In genomic region chr7:132638446-132639087, GRCm38 (mm10) we compare ENCODE assay signal across 9 mouse cellular contexts. TPM values are rescaled to one million over a fixed set of nuclear protein-coding genes. Genes with fewer than 3 reads are reported as not detected.
A peak's percentile ranks its signal among the peaks of the same experiment; 100 is the strongest.
DNase-seq lines count a peak whose midpoint lies in the region; ATAC-seq lines count a peak whose summit lies in the region.
"Had no signal": no experiment of that assay in that cellular context is flagged by ENCODE, and none has a peak within 500 bp of the region (broad histone marks: within the 10 kb centered on the region; RNA-seq: fewer than 3 reads in every experiment).

No protein-coding gene starts in this region.

- 61% methylated on average over 12 of the region's 12 CpGs for WGBS in heart, embryonic 10.5 days
- WGBS in heart, embryonic 16.5 days: 56% methylated on average over 12 of the region's 12 CpGs

- no peak overlapping the region for H3K27ac ChIP-seq in heart, embryonic 10.5 days
- no peak overlapping the region for H3K27ac ChIP-seq in heart, embryonic 16.5 days (ENCODE audit: low read length)

- ATAC-seq in heart, embryonic 16.5 days (replicated peaks; ENCODE audit: extremely low read depth, insufficient read depth, low FRiP score): peak; percentile 79

- 0 out of 2 replicates have a peak, but pooled peaks cover 4% of the 10 kb centered on the region for H3K4me1 ChIP-seq in heart, embryonic 10.5 days
- H3K4me1 ChIP-seq in heart, embryonic 16.5 days (ENCODE audit: control insufficient read depth, insufficient read depth, low read length): no peaks in the 10 kb centered on the region

- H3K4me3 ChIP-seq in heart, embryonic 10.5 days: no peak overlapping the region
- H3K4me3 ChIP-seq in heart, embryonic 16.5 days (ENCODE audit: low read length): no peak overlapping the region

- no peaks in the 10 kb centered on the region for H3K36me3 ChIP-seq in heart, embryonic 10.5 days
- no peaks in the 10 kb centered on the region for H3K36me3 ChIP-seq in heart, embryonic 16.5 days (ENCODE audit: control insufficient read depth, insufficient read depth)

- H3K9me3 ChIP-seq in heart, embryonic 10.5 days: no peaks in the 10 kb centered on the region
- no peaks in the 10 kb centered on the region for H3K9me3 ChIP-seq in heart, embryonic 16.5 days (replicated peaks; ENCODE audit: control insufficient read depth, low read length)

- DNase-seq in heart, adult 18-20 months: peak; percentile 47 to 72
- no peak for DNase-seq in heart, embryonic 10.5 days (ENCODE audit: low spot score)
- DNase-seq in MEL-GATA-1-ER (ENCODE audit: extremely low read depth, low read depth): peak; percentile 48
- peak; percentile 79 to 91 for DNase-seq in cerebellum, postnatal 10 days
- DNase-seq in kidney, postnatal 25 days: peak; percentile 53 to 68
- peak; percentile 73 for DNase-seq in mesoderm, embryonic 11.5 days (ENCODE audit: low read depth, low spot score)
- peak; percentile 53 for DNase-seq in thymus, postnatal 14 days

- H3K27me3 ChIP-seq in heart, embryonic 10.5 days (ENCODE audit: insufficient read depth, poor library complexity, severe bottlenecking): peaks cover 21% of the 10 kb centered on the region
- H3K27me3 ChIP-seq in heart, embryonic 16.5 days (ENCODE audit: control insufficient read depth, insufficient read depth, low read length): no peaks in the 10 kb centered on the region

- no peak overlapping the region for H3K9ac ChIP-seq in heart, embryonic 16.5 days (ENCODE audit: low read length)

- H3K4me2 ChIP-seq in heart, embryonic 16.5 days (ENCODE audit: low read depth, low read length): no peak overlapping the region

RNA-seq across cellular contexts. Expression of gene Lhpp, which starts 28.1 kb away (rescaled TPM):
- total RNA-seq in heart, adult 18-20 months (2021): 10 to 100 TPM; 14.3 to 16.4 TPM
- polyA plus RNA-seq in heart, embryonic 10.5 days (2016; fragmentation: Nextera tagmentation; extraction: Ambion mirVana): 17.4 and 19.3 TPM in 2 replicates
- 23.7 and 25.1 TPM in 2 replicates for polyA plus RNA-seq in heart, embryonic 16.5 days (2015; fragmentation: Nextera tagmentation; extraction: Ambion mirVana)

RNA-seq across cellular contexts. Expression of gene Nkx1-2, which starts 39.1 kb away (rescaled TPM):
- total RNA-seq in heart, adult 18-20 months (2021): not detected
- polyA plus RNA-seq in heart, embryonic 10.5 days (2016; fragmentation: Nextera tagmentation; extraction: Ambion mirVana): not detected in 2 replicates
- not detected in 2 replicates for polyA plus RNA-seq in heart, embryonic 16.5 days (2015; fragmentation: Nextera tagmentation; extraction: Ambion mirVana)
- total RNA-seq: adrenal gland, adult 18-20 months had no signal
